Mouse (Mus musculus): ENCODE results near the gene Gcn1l1. TPM values are rescaled to one million over a fixed set of nuclear protein-coding genes. Genes with fewer than 3 reads are reported as not detected.

The Gcn1l1 gene
- polyA plus RNA-seq, 1 experiment from 2014 or later: 9.3 TPM

DNA sequence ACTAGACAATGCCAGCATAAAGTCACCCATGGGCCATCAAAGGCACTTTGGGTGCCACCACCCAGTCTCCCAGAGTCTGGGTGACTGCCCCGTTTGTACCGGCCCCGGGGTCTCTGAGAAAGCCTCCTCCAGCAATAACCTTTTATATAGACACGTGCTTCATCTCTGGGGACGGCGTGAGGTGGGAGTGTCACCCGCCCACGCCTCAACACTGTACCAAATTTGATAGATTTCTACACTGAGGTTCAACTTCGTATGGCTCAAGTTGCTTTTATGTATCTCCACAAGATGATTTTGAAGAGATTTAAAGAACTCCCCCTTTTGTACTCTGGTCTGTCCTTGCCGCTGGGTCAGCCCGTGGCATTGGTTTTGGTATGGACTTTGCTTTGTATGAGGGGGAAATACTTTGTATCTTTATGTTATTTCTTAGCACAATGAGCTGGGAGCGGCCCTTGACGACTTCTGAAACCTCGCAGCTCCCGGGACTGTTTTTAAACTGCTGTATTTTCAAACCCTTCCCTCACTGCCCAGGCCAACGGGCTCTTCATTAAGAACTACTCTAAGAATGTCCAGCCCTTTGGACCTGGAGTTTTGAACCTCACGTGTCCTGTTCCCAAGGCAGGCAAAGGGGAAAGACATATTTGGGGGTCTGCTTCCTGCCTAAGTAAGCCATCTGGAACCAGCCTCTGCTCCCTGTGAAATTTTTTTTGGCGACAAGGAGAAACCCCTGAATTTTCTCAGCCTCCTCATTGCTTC is 10.3 kb upstream of the Gcn1l1 start:
- H3K36me3 ChIP-seq (ENCODE audit: control insufficient read depth, insufficient read depth): peaks cover 59% of the 10 kb centered on the region
- ATAC-seq: no peak
- no peak for TF ChIP-seq CTCF (IDR thresholded peaks at IDR 0.05; ENCODE audit: low read depth)

DNA sequence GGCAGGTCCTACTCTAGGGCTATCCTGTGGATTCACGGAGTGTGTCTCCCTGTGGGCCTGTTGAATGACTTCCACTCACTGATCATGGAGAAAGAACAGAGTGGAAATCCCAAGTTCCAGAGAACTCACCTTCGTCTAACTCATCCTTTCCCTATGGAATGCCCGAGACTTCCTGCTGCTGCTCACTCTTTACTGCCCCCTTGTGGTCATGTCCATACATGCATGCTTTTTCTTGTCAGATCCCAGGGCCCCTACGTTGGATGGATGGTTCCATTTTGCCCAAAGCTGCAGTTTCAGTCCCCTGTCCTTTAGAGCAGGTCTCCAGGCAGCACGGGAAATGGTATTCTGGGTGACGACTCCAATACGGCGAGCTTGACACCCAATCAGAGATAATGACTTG is 8.8 kb upstream of the Gcn1l1 start:
- peak; percentile 14; the same call in 1 of the 2 replicates for ATAC-seq
- peak; percentile 99 for TF ChIP-seq CTCF (IDR thresholded peaks at IDR 0.05; ENCODE audit: low read depth)
- no peak overlapping the region for H3K9ac ChIP-seq (ENCODE audit: low read depth, low read length)
- no peaks in the 10 kb centered on the region for H3K9me3 ChIP-seq (ENCODE audit: control insufficient read depth)
- H3K27me3 ChIP-seq (replicated peaks; ENCODE audit: control insufficient read depth, insufficient read depth, low read length): no peaks in the 10 kb centered on the region
- H3K4me2 ChIP-seq (replicated peaks; ENCODE audit: low read depth): peak overlapping the region; percentile 21; the same call in 1 of the 2 replicates
- H3K36me3 ChIP-seq (ENCODE audit: control insufficient read depth, insufficient read depth): peaks cover 49% of the 10 kb centered on the region
- 14% methylated on average over 8 of the region's 8 CpGs for WGBS
- H3K4me1 ChIP-seq (replicated peaks; ENCODE audit: control insufficient read depth, insufficient read depth, low read length): no peaks in the 10 kb centered on the region
- no peak overlapping the region for H3K4me3 ChIP-seq (ENCODE audit: low read depth, low read length)
- H3K27ac ChIP-seq (ENCODE audit: low read depth, low read length): peak overlapping the region; percentile 81

More for the DNA sequence above, 10.3 kb upstream of the Gcn1l1 start:
- Histone ChIP-seq H3K4me3 (ENCODE audit: low read depth, low read length) (no peak overlapping the region), H3K4me1 (replicated peaks; ENCODE audit: control insufficient read depth, insufficient read depth, low read length) (no peaks in the 10 kb centered on the region), H3K9me3 (ENCODE audit: control insufficient read depth) (no peaks in the 10 kb centered on the region), H3K9ac (ENCODE audit: low read depth, low read length) (no peak overlapping the region), H3K4me2 (replicated peaks; ENCODE audit: low read depth) (no peak overlapping the region), H3K27ac (ENCODE audit: low read depth, low read length) (peak overlapping the region; percentile 81), H3K27me3 (replicated peaks; ENCODE audit: control insufficient read depth, insufficient read depth, low read length) (no peaks in the 10 kb centered on the region)
- WGBS: 75% methylated on average over 18 of the region's 18 CpGs

DNA sequence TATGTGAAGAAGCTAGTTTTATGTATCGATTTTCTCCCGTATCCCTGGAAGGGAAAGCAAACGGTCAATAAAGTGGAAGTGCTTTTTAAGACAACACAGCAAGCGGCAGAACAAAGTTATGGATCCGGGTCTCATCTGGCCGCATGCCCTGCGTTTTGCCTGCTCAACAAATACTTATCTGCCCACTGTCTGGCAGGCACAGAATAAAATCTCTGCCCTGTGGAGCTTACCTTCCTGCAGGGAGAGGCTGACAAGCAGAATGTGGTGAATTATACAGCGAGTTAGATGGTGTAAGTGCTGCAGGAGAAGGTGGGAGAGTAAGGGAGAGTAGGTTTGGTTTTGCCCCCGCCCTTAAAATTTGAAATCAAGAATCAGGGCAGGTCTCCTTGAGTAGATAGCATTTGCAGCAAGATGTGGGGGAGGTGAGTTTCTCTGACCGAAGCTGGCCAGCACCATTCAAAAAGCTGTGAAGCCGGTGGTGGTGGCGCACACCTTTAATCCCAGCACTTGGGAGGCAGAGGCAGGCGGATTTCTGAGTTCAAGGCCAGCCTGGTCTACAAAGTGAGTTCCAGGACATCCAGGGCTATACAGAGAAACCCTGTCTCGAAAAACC is 6.8 kb upstream of the Gcn1l1 start:
- Histone ChIP-seq H3K4me1 (replicated peaks; ENCODE audit: control insufficient read depth, insufficient read depth, low read length) (no peaks in the 10 kb centered on the region), H3K27me3 (replicated peaks; ENCODE audit: control insufficient read depth, insufficient read depth, low read length) (no peaks in the 10 kb centered on the region), H3K4me2 (replicated peaks; ENCODE audit: low read depth) (no peak overlapping the region), H3K36me3 (ENCODE audit: control insufficient read depth, insufficient read depth) (peaks cover 48% of the 10 kb centered on the region), H3K27ac (ENCODE audit: low read depth, low read length) (no peak overlapping the region; the same call in 1 of the 2 replicates), H3K9ac (ENCODE audit: low read depth, low read length) (no peak overlapping the region), H3K9me3 (ENCODE audit: control insufficient read depth) (no peaks in the 10 kb centered on the region), H3K4me3 (ENCODE audit: low read depth, low read length) (no peak overlapping the region)
- ATAC-seq: no peak
- TF ChIP-seq CTCF (IDR thresholded peaks at IDR 0.05; ENCODE audit: low read depth): no peak
- WGBS: 80% methylated on average over 14 of the region's 14 CpGs

DNA sequence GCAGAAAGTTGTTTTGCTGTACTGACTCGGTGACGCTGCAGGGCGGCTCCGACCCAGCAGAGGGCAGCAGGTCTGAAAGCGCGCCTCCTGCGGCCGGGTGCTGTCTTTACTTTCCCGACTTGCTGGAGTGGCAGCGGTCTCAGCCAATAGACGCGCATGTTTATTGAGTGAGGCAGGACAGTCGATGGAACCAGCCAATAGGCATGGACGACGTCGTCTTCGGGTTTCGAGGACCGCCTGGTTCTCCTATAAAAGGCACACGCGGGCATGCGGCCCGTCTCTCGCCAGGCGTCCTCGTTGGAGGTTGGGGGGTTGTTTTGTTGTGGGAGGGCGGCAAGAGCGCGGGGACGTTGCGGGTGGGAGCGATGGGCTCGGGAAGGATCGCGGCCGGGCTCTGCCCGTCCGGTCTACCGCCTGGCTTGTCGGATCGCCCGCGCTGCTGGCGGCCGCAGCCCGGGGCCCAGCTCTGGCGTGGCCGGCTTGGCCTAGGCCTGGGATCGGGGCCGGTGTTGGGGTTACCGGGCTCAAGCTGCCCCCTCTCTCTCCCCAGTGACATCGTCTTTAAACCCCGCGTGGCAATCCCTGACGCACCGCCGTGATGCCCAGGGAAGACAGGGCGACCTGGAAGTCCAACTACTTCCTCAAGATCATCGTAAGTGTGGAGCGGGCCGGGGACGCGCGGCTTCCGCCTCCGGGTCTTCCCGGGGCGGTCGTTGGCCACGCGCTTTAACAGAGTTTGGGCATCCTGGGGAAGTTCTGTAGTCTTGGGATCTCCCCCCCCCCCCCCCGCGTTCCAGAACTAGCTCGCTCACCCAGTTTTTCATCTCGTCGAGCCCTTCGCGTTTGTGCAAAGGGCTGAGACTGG is 5.6 kb upstream of the Gcn1l1 start, which contains the start of gene Rplp0:
TSS of gene Rplp0 (plus strand) at position 231 of the 865 bp plus-strand sequence.
- Histone ChIP-seq H3K4me2 (replicated peaks; ENCODE audit: low read depth) (peak within 1 kb of the TSS; percentile 66), H3K9me3 (ENCODE audit: control insufficient read depth) (no peaks in the 10 kb centered on the region), H3K27me3 (replicated peaks; ENCODE audit: control insufficient read depth, insufficient read depth, low read length) (no peaks in the 10 kb centered on the region), H3K36me3 (ENCODE audit: control insufficient read depth, insufficient read depth) (peaks cover 42% of the 10 kb centered on the region), H3K4me3 (ENCODE audit: low read depth, low read length) (peak within 1 kb of the TSS; percentile 70), H3K27ac (ENCODE audit: low read depth, low read length) (peak within 1 kb of the TSS; percentile 77), H3K4me1 (replicated peaks; ENCODE audit: control insufficient read depth, insufficient read depth, low read length) (no peaks in the 10 kb centered on the region), H3K9ac (ENCODE audit: low read depth, low read length) (peak within 1 kb of the TSS; percentile 88)
- peak; percentile 95 for ATAC-seq
- TF ChIP-seq CTCF (IDR thresholded peaks at IDR 0.05; ENCODE audit: low read depth): peak; percentile 99
- under 1% methylated on average over 78 of the region's 78 CpGs for WGBS

DNA sequence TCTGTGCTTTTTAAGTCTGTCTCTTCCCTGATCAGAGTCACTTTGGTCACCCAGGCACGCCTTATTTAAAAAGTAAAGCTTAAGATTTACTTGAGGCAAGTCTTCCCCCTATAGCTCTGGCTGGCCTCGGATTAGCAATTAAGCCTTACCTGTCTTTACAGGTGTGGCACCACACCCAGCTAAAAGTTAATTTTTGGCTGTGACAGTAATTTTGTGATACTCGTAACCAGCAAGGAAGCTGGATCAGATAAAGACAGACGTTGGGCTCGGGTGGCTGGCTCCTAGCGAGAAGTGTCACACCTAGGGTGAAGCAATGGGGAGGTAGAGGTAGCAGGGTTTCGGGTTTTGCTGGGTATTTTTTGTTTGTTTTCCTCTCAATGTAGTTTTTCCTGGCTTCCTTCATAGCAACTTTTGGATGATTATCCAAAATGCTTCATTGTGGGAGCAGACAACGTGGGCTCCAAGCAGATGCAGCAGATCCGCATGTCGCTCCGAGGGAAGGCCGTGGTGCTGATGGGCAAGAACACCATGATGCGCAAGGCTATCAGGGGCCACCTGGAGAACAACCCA is 4.6 kb upstream of the Gcn1l1 start:
- no peak for TF ChIP-seq CTCF (IDR thresholded peaks at IDR 0.05; ENCODE audit: low read depth)
- WGBS: 22% methylated on average over 13 of the region's 13 CpGs
- H3K27ac ChIP-seq (ENCODE audit: low read depth, low read length): no peak overlapping the region
- H3K36me3 ChIP-seq (ENCODE audit: control insufficient read depth, insufficient read depth): peaks cover 33% of the 10 kb centered on the region
- no peaks in the 10 kb centered on the region for H3K27me3 ChIP-seq (replicated peaks; ENCODE audit: control insufficient read depth, insufficient read depth, low read length)
- peak overlapping the region; percentile 70 for H3K4me3 ChIP-seq (ENCODE audit: low read depth, low read length)
- H3K9ac ChIP-seq (ENCODE audit: low read depth, low read length): peak overlapping the region; percentile 88
- H3K4me1 ChIP-seq (replicated peaks; ENCODE audit: control insufficient read depth, insufficient read depth, low read length): no peaks in the 10 kb centered on the region
- peak overlapping the region; percentile 66 for H3K4me2 ChIP-seq (replicated peaks; ENCODE audit: low read depth)
- H3K9me3 ChIP-seq (ENCODE audit: control insufficient read depth): no peaks in the 10 kb centered on the region
- no peak for ATAC-seq
